Mouse (Mus musculus) hindbrain, embryonic 14.5 days (tissue): ENCODE data around the gene Rnf38. TPM values are rescaled to one million over a fixed set of nuclear protein-coding genes. Genes with fewer than 3 reads are reported as not detected.
A peak's percentile ranks its signal among the peaks of the same experiment; 100 is the strongest.

Source experiments
- ATAC-seq: fragments of 200-750 bp; cut with Nextera tagmentation; 2 replicates; pipeline ENCODE4 v1.8.0; 2017; ENCODE audit warnings: moderate number of reproducible peaks, mild to moderate bottlenecking, moderate TSS enrichment, moderate library complexity; ENCODE audit not compliant: low FRiP score
- DNase-seq: peaks from one replicate; pipeline ENCODE4 v3.0.0-alpha.2; 2015; ENCODE audit warnings: low spot score
- H3K27ac ChIP-seq: fragments of 300-500 bp; sonication (generic); 2 replicates; pipeline ENCODE4 v1.5.1; 2014; ENCODE audit warnings: mild to moderate bottlenecking, moderate library complexity
- H3K27me3 ChIP-seq: fragments of 300-500 bp; sonication (generic); 2 replicates; pipeline ENCODE4 v1.6.1; 2014; ENCODE audit warnings: mild to moderate bottlenecking, low read length, mixed read lengths; ENCODE audit not compliant: control insufficient read depth, insufficient read depth
- H3K36me3 ChIP-seq: fragments of 300-500 bp; sonication (generic); replicated peaks from 2 replicates; pipeline ENCODE4 v1.6.1; 2014; ENCODE audit not compliant: control insufficient read depth, insufficient read depth
- H3K4me1 ChIP-seq: fragments of 300-500 bp; sonication (generic); replicated peaks from 2 replicates; pipeline ENCODE4 v1.6.1; 2014; ENCODE audit warnings: antibody characterized with exemption, low read length, mixed read lengths; ENCODE audit not compliant: control insufficient read depth, insufficient read depth
- H3K4me2 ChIP-seq: fragments of 300-500 bp; sonication (generic); replicated peaks from 2 replicates; pipeline ENCODE4 v1.6.1; 2014; ENCODE audit warnings: mild to moderate bottlenecking, moderate library complexity
- H3K4me3 ChIP-seq: fragments of 300-500 bp; sonication (generic); replicated peaks from 2 replicates; pipeline ENCODE4 v1.5.1; 2014; ENCODE audit warnings: mild to moderate bottlenecking, low read length
- H3K9ac ChIP-seq: fragments of 300-500 bp; sonication (generic); 2 replicates; pipeline ENCODE4 v1.6.1; 2014
- H3K9me3 ChIP-seq: fragments of 300-500 bp; sonication (generic); 2 replicates; pipeline ENCODE4 v1.6.1; 2016; ENCODE audit warnings: low read length; ENCODE audit not compliant: control insufficient read depth
- WGBS: fragments of 180-500 bp; shearing (Covaris S2); extraction: QIAGEN DNeasy Blood & Tissue Kit; methylation state at CpG from one replicate; pipeline ENCODE4 v1.1.7; 2014; 5-methylcytosine and 5-hydroxymethylcytosine counted together
- polyA plus RNA-seq: library from polyadenylated mRNA; unstranded; fragments of >200 nt; fragmentation: Nextera tagmentation; extraction: Ambion mirVana; gene quantifications from 2 replicates; pipeline ENCODE4 v1.2.1, GENCODE M21; 2014

Gene Rnf38
- polyA plus RNA-seq, 1 experiment from 2014 or later: 46.6 TPM

DNA sequence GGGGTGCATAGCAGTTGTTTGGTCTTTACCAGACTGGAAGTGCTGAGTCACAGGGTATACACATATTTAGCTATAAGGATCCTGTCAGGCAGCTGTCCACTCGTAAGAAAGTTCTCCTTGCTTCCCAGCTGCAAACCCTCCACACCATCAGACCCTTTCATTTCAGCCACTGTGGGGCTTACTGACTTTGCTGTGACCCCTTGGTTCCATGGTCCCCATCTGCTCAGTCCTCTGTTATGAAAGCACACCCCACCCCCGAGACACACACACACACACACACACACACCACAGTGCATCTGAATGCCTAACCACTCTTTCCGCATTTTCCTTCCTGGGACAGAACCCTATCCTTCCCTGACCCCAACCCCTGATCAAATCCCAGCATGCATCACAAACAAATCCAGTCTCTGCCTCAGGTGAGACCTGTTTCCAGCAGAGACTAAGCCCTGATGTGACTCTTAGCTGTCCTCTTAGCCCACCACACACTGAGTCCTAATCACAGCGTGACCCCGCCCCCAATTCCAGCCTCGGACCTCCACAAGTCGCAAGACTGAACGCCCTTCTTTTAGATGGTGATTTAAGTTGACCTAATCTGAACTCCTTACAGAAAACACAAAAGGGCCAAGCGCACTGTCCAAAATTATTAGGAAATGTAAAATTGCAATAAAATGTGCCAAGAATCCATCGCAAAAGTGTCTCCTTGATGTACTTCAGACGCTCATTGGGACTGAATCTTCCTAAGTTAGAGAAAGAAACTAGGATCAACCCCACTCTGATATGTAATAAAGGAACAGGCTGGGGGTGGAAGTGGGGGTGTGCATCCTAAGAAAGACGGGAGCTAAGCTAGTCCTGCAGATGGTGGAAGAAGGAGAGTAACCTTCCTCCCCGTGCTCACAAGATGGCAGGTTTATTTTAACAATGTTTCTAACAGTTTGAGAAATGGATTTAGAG lies 18.7 kb upstream of the Rnf38 start:
- no peak overlapping the region for H3K9ac ChIP-seq
- no peaks in the 10 kb centered on the region for H3K36me3 ChIP-seq
- H3K4me2 ChIP-seq: peak overlapping the region; percentile 5; the same call in 1 of the 2 replicates
- DNase-seq (no peak), ATAC-seq (no peak)
- no peak overlapping the region for H3K27ac ChIP-seq
- H3K9me3 ChIP-seq: no peaks in the 10 kb centered on the region
- no peak overlapping the region for H3K4me3 ChIP-seq
- WGBS: 9% methylated on average over 13 of the region's 13 CpGs
- H3K4me1 ChIP-seq: peaks cover 12% of the 10 kb centered on the region
- H3K27me3 ChIP-seq: no peaks in the 10 kb centered on the region

DNA sequence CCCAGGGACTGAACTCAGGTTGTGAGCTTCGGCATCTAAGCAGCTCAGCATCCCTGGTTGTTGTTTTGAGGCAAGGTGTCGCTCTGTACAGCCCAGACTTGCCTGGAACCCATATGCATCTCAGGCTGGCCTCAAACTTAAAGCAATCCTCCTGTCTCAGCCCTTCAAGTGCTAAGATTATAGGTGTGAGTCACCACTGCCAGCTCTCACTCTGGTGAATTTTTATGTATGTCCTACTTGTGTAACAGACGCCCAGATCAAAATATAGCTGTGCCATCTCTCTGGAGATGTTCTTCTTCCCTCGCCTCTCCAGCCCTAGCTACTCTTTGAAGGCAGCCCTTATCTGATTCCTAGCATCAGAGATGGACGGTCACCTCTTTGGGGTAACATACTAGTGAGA lies 17.9 kb upstream of the Rnf38 start:
- Histone ChIP-seq H3K4me2 (no peak overlapping the region), H3K4me3 (no peak overlapping the region), H3K9ac (no peak overlapping the region), H3K27me3 (no peaks in the 10 kb centered on the region), H3K27ac (no peak overlapping the region), H3K36me3 (no peaks in the 10 kb centered on the region), H3K9me3 (no peaks in the 10 kb centered on the region), H3K4me1 (peaks cover 14% of the 10 kb centered on the region)
- 87% methylated on average over 5 of the region's 5 CpGs for WGBS
- ATAC-seq (no peak), DNase-seq (no peak)

DNA sequence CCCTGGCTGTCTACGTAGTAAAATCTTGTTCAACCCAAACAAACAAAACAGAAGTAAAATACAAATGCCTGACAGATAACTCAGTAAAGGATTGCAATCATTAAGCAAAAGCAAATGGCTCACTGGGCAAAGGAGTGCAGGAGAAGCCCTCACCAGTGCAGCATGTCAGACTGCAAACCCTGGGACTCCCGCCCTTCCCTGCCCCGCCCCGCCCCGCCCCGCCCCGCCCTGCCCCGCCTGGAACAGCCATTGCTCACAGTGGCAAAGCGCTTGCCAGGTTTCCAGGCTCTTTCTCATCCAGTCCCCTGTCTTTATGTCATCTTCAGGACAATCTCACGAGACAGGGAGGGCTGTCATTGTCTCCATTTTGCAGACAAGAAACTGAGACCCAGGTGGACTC lies 16.1 kb upstream of the Rnf38 start:
- ATAC-seq (no peak), DNase-seq (no peak)
- H3K4me1 ChIP-seq: peaks cover 14% of the 10 kb centered on the region
- whole genome bisulfite sequencing: 3% methylated on average over 10 of the region's 10 CpGs
- H3K27me3 ChIP-seq: no peaks in the 10 kb centered on the region
- peak overlapping the region; percentile 30 for H3K4me2 ChIP-seq
- H3K36me3 ChIP-seq: no peaks in the 10 kb centered on the region
- H3K9ac ChIP-seq: no peak overlapping the region
- peak overlapping the region; percentile 23; the same call in 1 of the 2 replicates for H3K27ac ChIP-seq
- H3K9me3 ChIP-seq: no peaks in the 10 kb centered on the region
- no peak overlapping the region for H3K4me3 ChIP-seq

DNA sequence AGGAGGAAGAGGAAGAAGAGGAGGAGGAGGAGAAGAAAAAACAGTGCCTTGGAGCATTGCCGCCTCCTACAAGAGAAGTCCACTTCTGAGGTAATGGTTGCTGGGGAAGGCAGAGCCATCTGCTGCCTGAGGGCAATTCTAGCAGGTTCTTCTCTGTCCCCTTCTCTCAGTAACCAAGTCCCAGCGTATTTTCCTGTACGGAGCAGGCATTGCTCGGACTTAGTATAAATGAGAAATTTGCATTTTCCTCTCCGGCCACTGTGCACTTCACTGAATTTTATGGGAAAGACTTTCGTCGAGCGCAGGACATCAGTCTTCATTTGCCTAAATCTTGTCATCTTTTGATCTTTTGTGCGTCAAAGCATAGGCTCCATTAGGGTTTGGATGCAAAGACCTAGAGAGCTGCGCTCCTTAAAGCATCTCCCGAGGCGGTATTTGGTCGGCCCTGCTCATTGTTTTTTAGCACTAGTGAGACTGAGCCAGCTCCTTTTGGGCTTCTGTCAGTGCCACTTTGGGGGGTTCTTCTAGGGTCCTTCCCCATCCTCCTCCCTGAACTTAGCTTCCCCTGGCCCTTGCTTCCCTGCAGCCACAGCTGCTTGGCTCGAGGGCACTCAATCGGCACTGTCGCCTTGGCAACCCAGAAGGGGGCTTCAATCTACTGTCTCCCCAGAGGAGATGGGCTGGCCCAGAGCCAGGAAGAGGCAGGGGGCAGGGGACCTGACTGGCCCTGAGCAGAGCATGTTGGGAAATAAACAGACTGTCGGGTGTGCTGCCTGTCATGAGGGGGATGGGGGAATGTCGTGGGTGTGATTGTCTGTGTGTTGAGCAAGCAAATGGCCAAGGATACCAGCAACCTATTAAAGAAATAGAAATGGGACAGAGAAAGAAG lies 13.7 kb upstream of the Rnf38 start:
- under 1% methylated on average over 18 of the region's 18 CpGs for WGBS
- no peaks in the 10 kb centered on the region for H3K36me3 ChIP-seq
- H3K9me3 ChIP-seq: no peaks in the 10 kb centered on the region
- no peaks in the 10 kb centered on the region for H3K27me3 ChIP-seq
- H3K27ac ChIP-seq: peak overlapping the region; percentile 77
- H3K4me3 ChIP-seq: no peak overlapping the region
- H3K4me1 ChIP-seq: peaks cover 10% of the 10 kb centered on the region; the same call in 1 of the 2 replicates
- H3K9ac ChIP-seq: 0 out of 2 replicates have a peak overlapping the region, but pooled peaks have one; percentile 0
- DNase-seq: peak; percentile 83
- H3K4me2 ChIP-seq: peak overlapping the region; percentile 37
- ATAC-seq: peak; percentile 93

DNA sequence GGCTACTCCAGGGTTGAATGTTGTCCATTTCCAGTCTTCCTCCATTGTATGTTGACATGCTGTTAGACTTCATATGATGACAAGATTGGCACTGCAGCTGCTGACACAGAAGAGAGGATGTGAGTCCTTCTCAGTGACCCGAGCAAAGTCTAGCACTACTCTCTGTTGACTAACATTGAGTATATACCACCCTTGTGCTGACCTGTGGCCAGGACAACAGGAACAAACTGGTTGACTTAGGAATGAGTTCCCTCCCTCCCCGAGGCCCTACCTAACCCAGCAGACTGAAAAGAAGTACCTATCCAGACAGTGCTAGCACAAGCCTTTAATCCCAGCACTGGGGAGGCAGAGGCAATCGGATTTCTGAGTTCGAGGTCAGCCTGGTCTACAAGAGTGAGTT lies 12.7 kb upstream of the Rnf38 start:
- Histone ChIP-seq H3K9ac (no peak overlapping the region), H3K27ac (no peak overlapping the region; the same call in 1 of the 2 replicates), H3K4me2 (no peak overlapping the region), H3K27me3 (no peaks in the 10 kb centered on the region), H3K4me1 (peaks cover 10% of the 10 kb centered on the region; the same call in 1 of the 2 replicates), H3K36me3 (no peaks in the 10 kb centered on the region), H3K9me3 (no peaks in the 10 kb centered on the region), H3K4me3 (no peak overlapping the region)
- no peak for DNase-seq
- WGBS: 91% methylated on average over 4 of the region's 4 CpGs
- ATAC-seq: no peak

DNA sequence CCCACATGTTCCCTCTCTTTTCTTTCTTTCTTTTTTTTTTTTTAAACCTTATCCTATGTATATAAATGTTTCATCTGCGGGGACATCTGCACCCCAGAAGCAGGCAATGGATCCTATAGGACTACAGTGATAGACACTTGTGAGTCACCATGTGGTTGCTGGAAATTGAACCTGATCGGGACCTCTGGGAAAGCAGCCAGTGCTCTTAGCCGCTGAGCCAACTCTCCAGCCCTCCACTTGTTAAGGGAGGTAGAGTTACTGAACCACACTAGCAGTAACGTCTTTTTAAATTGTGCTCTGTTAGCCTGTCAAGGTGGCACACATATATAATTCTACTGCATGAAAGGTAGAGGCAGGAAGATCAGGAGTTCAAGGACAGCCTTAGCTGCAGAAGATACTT lies 8.0 kb upstream of the Rnf38 start:
- Histone ChIP-seq H3K27ac (no peak overlapping the region), H3K9ac (no peak overlapping the region), H3K4me2 (no peak overlapping the region), H3K9me3 (no peaks in the 10 kb centered on the region), H3K4me1 (no peaks in the 10 kb centered on the region), H3K27me3 (no peaks in the 10 kb centered on the region), H3K36me3 (no peaks in the 10 kb centered on the region), H3K4me3 (no peak overlapping the region)
- 63% methylated on average over 4 of the region's 4 CpGs for WGBS
- ATAC-seq (no peak), DNase-seq (no peak)

DNA sequence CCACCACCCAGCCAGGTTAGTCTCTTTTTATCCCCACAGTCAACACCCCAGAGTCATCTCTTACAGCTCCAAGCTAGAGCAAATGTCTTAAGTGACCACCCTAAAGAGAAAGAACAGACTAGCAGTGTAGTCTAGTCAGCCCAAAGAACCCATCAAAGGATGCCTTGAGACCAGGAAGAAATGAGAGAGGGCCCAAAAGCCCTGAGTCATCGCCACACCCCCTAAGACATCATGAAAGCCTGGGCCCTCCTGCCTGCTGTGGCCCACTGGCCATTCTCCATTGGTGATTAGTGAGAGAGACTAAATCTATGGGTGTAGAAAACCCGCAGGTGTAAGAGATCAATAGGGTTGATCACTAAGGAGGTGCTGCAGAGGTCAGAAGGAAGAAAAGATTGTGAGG lies 2.4 kb upstream of the Rnf38 start:
- no peaks in the 10 kb centered on the region for H3K9me3 ChIP-seq
- ATAC-seq: no peak
- no peak overlapping the region for H3K27ac ChIP-seq
- no peak overlapping the region for H3K9ac ChIP-seq
- H3K4me2 ChIP-seq: no peak overlapping the region
- H3K36me3 ChIP-seq: no peaks in the 10 kb centered on the region
- WGBS: 69% methylated on average over 2 of the region's 2 CpGs
- no peak overlapping the region for H3K4me3 ChIP-seq
- H3K4me1 ChIP-seq: peaks cover 17% of the 10 kb centered on the region
- H3K27me3 ChIP-seq: no peaks in the 10 kb centered on the region
- no peak for DNase-seq

DNA sequence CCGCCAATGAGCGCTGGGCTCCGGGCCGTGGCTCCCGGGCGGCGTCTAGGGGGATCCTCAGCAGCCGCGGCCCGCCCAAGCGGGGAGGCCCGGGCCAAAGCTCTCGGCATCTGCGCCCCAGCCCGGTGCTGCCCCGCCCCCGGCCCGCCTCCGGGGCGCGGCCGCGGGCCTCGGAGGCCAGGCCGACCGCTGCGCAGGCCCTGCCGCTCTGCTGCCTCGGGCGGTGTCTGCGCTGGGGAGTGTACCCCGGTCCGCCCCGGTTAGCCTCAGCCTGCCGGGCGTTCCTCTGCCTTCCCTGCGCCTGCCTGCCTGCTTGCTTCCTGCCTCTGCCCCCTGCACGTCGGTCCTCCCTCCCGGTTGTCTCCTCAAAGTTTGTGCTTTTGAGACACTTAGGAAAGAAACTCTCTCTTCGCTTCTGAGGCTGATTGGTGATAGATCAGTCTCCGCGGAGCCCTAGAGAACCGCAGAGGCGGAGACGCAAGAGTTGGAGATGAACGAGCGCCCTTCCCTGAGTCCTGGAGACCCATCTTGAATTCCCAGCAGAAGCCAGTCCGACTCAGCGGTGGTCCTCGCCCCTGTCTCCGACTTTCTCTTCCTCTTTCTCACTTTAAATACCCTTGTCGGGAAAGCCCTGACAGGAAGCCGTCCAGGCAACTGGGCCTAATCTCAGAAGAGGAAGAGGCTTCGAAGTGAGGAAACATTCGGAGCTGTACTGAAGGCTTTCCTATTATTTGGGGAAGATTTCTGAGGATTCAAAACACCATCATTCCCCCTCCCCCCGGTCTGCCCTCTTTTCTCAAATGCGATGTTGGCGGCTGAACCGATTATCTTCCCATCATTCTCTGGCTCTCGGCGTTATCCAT lies 646 bp upstream of the Rnf38 start:
- H3K27ac ChIP-seq: peak overlapping the region; percentile 86
- H3K9ac ChIP-seq: peak overlapping the region; percentile 89
- H3K9me3 ChIP-seq: no peaks in the 10 kb centered on the region
- no peaks in the 10 kb centered on the region for H3K36me3 ChIP-seq
- ATAC-seq (peak; percentile 95), DNase-seq (peak; percentile 81)
- peak overlapping the region; percentile 87 for H3K4me2 ChIP-seq
- peak overlapping the region; percentile 82 for H3K4me3 ChIP-seq
- WGBS: under 1% methylated on average over 61 of the region's 62 CpGs
- H3K4me1 ChIP-seq: peaks cover 17% of the 10 kb centered on the region
- no peaks in the 10 kb centered on the region for H3K27me3 ChIP-seq
